Comparison of ENCODE assay signal across 24 mouse cellular contexts in genomic region chr9:71162131-71162857, GRCm38 (mm10). TPM values are rescaled to one million over a fixed set of nuclear protein-coding genes. Genes with fewer than 3 reads are reported as not detected.
DNase-seq lines count a peak whose midpoint lies in the region; ATAC-seq and TF ChIP-seq lines count a peak whose summit lies in the region.
"Had no signal": no experiment of that assay in that cellular context is flagged by ENCODE, and none has a peak within 500 bp of the region (broad histone marks: within the 10 kb centered on the region; RNA-seq: fewer than 3 reads in every experiment).

No protein-coding gene starts in this region.

- DNase-seq in spleen, adult 2 months (ENCODE audit: low read depth in 1 of 2, low spot score in 2 of 2): no peak
- no peak for DNase-seq in spleen, adult 12 weeks (ENCODE audit: low spot score)
- DNase-seq in left cerebral cortex, adult 2 months (ENCODE audit: extremely low spot score in 1 of 2, low spot score in 2 of 2): no peak
- DNase-seq: adrenal gland, postnatal 10 days; cerebellum, adult 18-20 months; cerebellum, postnatal 25 days; embryo, embryonic 11 days; gastrocnemius, adult 2 months; kidney, postnatal 4 days; lung, postnatal 14 days; right cerebral cortex, postnatal 14 days had no signal

- H3K4me2 ChIP-seq in liver, embryonic 15.5 days: peak overlapping the region; percentile 60
- no peak overlapping the region for H3K4me2 ChIP-seq in midbrain, embryonic 13.5 days (replicated peaks)
- H3K4me2 ChIP-seq: heart, embryonic 13.5 days; hindbrain, embryonic 13.5 days; kidney, embryonic 15.5 days; midbrain, embryonic 12.5 days; neural tube, embryonic 13.5 days had no signal

- H3K4me1 ChIP-seq in spleen, adult 2 months (ENCODE audit: control insufficient read depth, insufficient read depth, insufficient read length): no peaks in the 10 kb centered on the region; the same call in 1 of the 2 replicates
- H3K4me1 ChIP-seq in liver, embryonic 15.5 days (replicated peaks): peaks cover 98% of the 10 kb centered on the region
- peaks cover 3% of the 10 kb centered on the region for H3K4me1 ChIP-seq in midbrain, embryonic 13.5 days (replicated peaks)
- H3K4me1 ChIP-seq: hindbrain, embryonic 13.5 days had no signal

- H3K27me3 ChIP-seq in spleen, adult 2 months (ENCODE audit: control insufficient read depth, insufficient read depth, low read length): no peaks in the 10 kb centered on the region
- H3K27me3 ChIP-seq in liver, embryonic 15.5 days: no peaks in the 10 kb centered on the region
- no peaks in the 10 kb centered on the region for H3K27me3 ChIP-seq in midbrain, embryonic 13.5 days
- H3K27me3 ChIP-seq: heart, embryonic 13.5 days; hindbrain, embryonic 13.5 days; kidney, embryonic 15.5 days; midbrain, embryonic 12.5 days; neural tube, embryonic 13.5 days had no signal

- no peaks in the 10 kb centered on the region for H3K9me3 ChIP-seq in liver, embryonic 15.5 days (replicated peaks)
- H3K9me3 ChIP-seq in midbrain, embryonic 13.5 days: no peaks in the 10 kb centered on the region
- H3K9me3 ChIP-seq: forebrain, embryonic 10.5 days; heart, embryonic 13.5 days; hindbrain, embryonic 13.5 days; kidney, embryonic 15.5 days; midbrain, embryonic 12.5 days; neural tube, embryonic 13.5 days had no signal

- no peak for TF ChIP-seq POLR2A in spleen, adult 2 months (IDR thresholded peaks at IDR 0.05; ENCODE audit: low read depth, low read length)

- intact Hi-C loops in left cerebral cortex, adult 2 months (cut with DNase I): no loop called here

- H3K27ac ChIP-seq in spleen, adult 2 months (ENCODE audit: insufficient read depth, low read length): peak overlapping the region; percentile 7; the same call in 1 of the 2 replicates
- H3K27ac ChIP-seq in liver, embryonic 15.5 days (replicated peaks): peak overlapping the region; percentile 97
- H3K27ac ChIP-seq in left cerebral cortex, adult 2 months: no peak overlapping the region
- no peak overlapping the region for H3K27ac ChIP-seq in midbrain, embryonic 13.5 days
- H3K27ac ChIP-seq: forebrain, embryonic 10.5 days; gastrocnemius, adult 2 months; heart, embryonic 13.5 days; hindbrain, embryonic 13.5 days; kidney, embryonic 15.5 days; midbrain, embryonic 12.5 days; neural tube, embryonic 13.5 days had no signal

- no peak overlapping the region for H3K4me3 ChIP-seq in spleen, adult 2 months (ENCODE audit: extremely low read depth, insufficient read depth, insufficient read length)
- peak overlapping the region; percentile 42 for H3K4me3 ChIP-seq in liver, embryonic 15.5 days (replicated peaks)
- no peak overlapping the region for H3K4me3 ChIP-seq in left cerebral cortex, adult 2 months
- no peak overlapping the region for H3K4me3 ChIP-seq in midbrain, embryonic 13.5 days (replicated peaks)
- H3K4me3 ChIP-seq: forebrain, embryonic 10.5 days; gastrocnemius, adult 2 months; heart, embryonic 13.5 days; hindbrain, embryonic 13.5 days; kidney, embryonic 15.5 days; midbrain, embryonic 12.5 days; neural tube, embryonic 13.5 days had no signal

- H3K9ac ChIP-seq in liver, embryonic 15.5 days: peak overlapping the region; percentile 38
- H3K9ac ChIP-seq in midbrain, embryonic 13.5 days (replicated peaks): no peak overlapping the region
- H3K9ac ChIP-seq: heart, embryonic 13.5 days; hindbrain, embryonic 13.5 days; kidney, embryonic 15.5 days; midbrain, embryonic 12.5 days; neural tube, embryonic 13.5 days had no signal

- H3K36me3 ChIP-seq in spleen, adult 2 months (ENCODE audit: control insufficient read depth, insufficient read depth, low read length): no peaks in the 10 kb centered on the region
- H3K36me3 ChIP-seq in liver, embryonic 15.5 days (replicated peaks): no peaks in the 10 kb centered on the region
- no peaks in the 10 kb centered on the region for H3K36me3 ChIP-seq in midbrain, embryonic 13.5 days
- H3K36me3 ChIP-seq: forebrain, embryonic 10.5 days; heart, embryonic 13.5 days; hindbrain, embryonic 13.5 days; kidney, embryonic 15.5 days; midbrain, embryonic 12.5 days; neural tube, embryonic 13.5 days had no signal

- ATAC-seq in granulocyte monocyte progenitor cell, adult 5-6 weeks (replicated peaks; ENCODE audit: poor library complexity, severe bottlenecking): peak; percentile 43
- no peak for ATAC-seq in liver, embryonic 15.5 days (ENCODE audit: insufficient read depth)
- ATAC-seq in monocyte, adult 5-6 weeks (replicated peaks; ENCODE audit: insufficient number of reproducible peaks, low FRiP score, low TSS enrichment, poor library complexity, severe bottlenecking): peak; percentile 60
- no peak for ATAC-seq in midbrain, embryonic 13.5 days
- ATAC-seq: activated CD4-positive, CD25-positive, alpha-beta regulatory T cell, adult 4 months; CD4-positive, CD25-positive, alpha-beta regulatory T cell, adult 4 months; intestine, postnatal 0 days had no signal

- WGBS in spleen, adult 2 months: 45% methylated on average over 8 of the region's 8 CpGs
- 27% methylated on average over 8 of the region's 8 CpGs for WGBS in liver, embryonic 15.5 days (ENCODE audit: insufficient replicate concordance)
- WGBS in midbrain, embryonic 13.5 days: 89% methylated on average over 8 of the region's 8 CpGs

- TF ChIP-seq CTCF in spleen, adult 2 months (IDR thresholded peaks at IDR 0.05; ENCODE audit: extremely low read depth, insufficient read depth, insufficient read length, insufficient replicate concordance): no peak
- TF ChIP-seq CTCF in left cerebral cortex, adult 2 months (IDR thresholded peaks at IDR 0.05): no peak

RNA-seq across cellular contexts. Expression of gene Aqp9, which starts 6.2 kb away (rescaled TPM):
- 2.2 and 2.4 TPM in 2 replicates for polyA plus RNA-seq in spleen, adult 2 months (2012; rRNA removed)
- total RNA-seq in granulocyte monocyte progenitor cell, adult 5-6 weeks (2014; fragmentation: Nextera tagmentation): 1.0 and 1.1 TPM in 2 replicates
- 0.52 and 1.4 TPM in 2 replicates for total RNA-seq in granulocyte monocyte progenitor cell, adult 5-6 weeks (2017)
- 7.7 and 8.2 TPM in 2 replicates for polyA plus RNA-seq in liver, embryonic 15.5 days (2015; fragmentation: Nextera tagmentation; extraction: Ambion mirVana)
- 13.4 to 39.6 TPM (median 30.9 TPM) in 3 replicates for total RNA-seq in monocyte, adult 5-6 weeks (2017)
- total RNA-seq in left cerebral cortex, adult 2 months (2021): 1 to 10 TPM; 3.1 to 3.4 TPM
- 0.43 and 0.58 TPM in 2 replicates for polyA plus RNA-seq in midbrain, embryonic 13.5 days (2015; fragmentation: Nextera tagmentation; extraction: Ambion mirVana)
- total RNA-seq: gastrocnemius, adult 2 months had no signal
- polyA plus RNA-seq: forebrain, embryonic 10.5 days had no signal

RNA-seq across cellular contexts. Expression of gene Aldh1a2, which starts 53.3 kb away (rescaled TPM):
- 0.56 and 0.61 TPM in 2 replicates for polyA plus RNA-seq in spleen, adult 2 months (2012; rRNA removed)
- not detected in 2 replicates for total RNA-seq in granulocyte monocyte progenitor cell, adult 5-6 weeks (2014; fragmentation: Nextera tagmentation)
- not detected in 2 replicates for total RNA-seq in granulocyte monocyte progenitor cell, adult 5-6 weeks (2017)
- 0.92 and 1.0 TPM in 2 replicates for polyA plus RNA-seq in liver, embryonic 15.5 days (2015; fragmentation: Nextera tagmentation; extraction: Ambion mirVana)
- total RNA-seq in monocyte, adult 5-6 weeks (2017): 2.6 to 3.9 TPM (median 2.6 TPM) in 3 replicates
- total RNA-seq in left cerebral cortex, adult 2 months (2021): 10 to 100 TPM in 1 of 2 experiments, 1 to 10 TPM in 1; 9.6 to 12.0 TPM
- 5.0 and 8.6 TPM in 2 replicates for polyA plus RNA-seq in midbrain, embryonic 13.5 days (2015; fragmentation: Nextera tagmentation; extraction: Ambion mirVana)
- polyA plus RNA-seq: activated CD4-positive, CD25-positive, alpha-beta regulatory T cell, adult 4 months; CD4-positive, CD25-positive, alpha-beta regulatory T cell, adult 4 months had no signal

Comparison
In these comparisons a context has a peak if more than half of its experiments do, and no peak if none do; other contexts are left out.
1. H3K27ac ChIP-seq: peak in spleen, adult 2 months (single experiment) and liver, embryonic 15.5 days (single experiment); none in left cerebral cortex, adult 2 months (single experiment) and midbrain, embryonic 13.5 days (single experiment).
2. ATAC-seq: peak in granulocyte monocyte progenitor cell, adult 5-6 weeks (single experiment) and monocyte, adult 5-6 weeks (single experiment); none in liver, embryonic 15.5 days (single experiment) and midbrain, embryonic 13.5 days (single experiment).